Mouse (Mus musculus) urinary bladder, adult 18-20 months (tissue): Measurements from ENCODE around the gene Gss.

Source experiments
- DNase-seq, 2 experiments: peaks; one replicate each; pipeline ENCODE4 v3.0.0; 2022; ENCODE audit warnings: low spot score in 2 of 2, mixed read lengths in 2 of 2

Gss gene

DNA sequence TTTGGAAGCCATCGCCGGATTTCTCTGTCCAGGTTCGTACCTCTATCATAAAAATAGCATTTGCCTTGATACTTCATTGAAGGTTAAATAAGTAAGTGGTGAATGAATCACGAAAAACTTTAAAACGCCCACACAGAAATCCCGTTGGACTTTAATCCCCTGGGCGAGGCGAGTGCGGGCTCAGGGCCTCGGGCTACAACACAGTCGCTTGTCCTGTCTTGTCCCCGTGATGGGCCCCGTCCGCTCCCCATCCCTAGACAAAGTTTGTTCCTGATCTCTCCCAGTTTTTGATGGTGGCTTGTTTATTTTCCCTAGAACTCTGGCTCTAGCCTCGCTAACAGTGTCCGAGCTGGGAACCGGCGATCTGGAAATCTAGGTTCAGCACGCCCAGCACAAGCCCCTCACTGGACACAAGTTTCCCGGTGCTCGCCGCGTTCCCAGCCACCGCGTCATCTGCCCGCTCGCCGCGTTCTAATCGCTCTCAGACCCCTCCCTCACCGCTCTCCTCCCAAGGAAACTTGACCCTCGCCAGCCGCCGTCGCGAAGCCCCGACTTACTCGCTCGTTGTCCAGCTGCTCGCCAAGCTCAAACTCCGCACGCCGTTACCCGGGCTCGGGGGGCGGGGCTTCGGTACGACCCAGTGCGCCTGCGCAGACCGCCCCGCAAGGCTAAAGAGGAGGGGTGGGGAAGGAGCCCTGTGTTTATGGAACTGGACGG lies at the start of gene Gss:
TSS of gene Gss (minus strand) at position 674 of the 717 bp plus-strand sequence.
- peak; percentile 99 to 100 for DNase-seq

DNA sequence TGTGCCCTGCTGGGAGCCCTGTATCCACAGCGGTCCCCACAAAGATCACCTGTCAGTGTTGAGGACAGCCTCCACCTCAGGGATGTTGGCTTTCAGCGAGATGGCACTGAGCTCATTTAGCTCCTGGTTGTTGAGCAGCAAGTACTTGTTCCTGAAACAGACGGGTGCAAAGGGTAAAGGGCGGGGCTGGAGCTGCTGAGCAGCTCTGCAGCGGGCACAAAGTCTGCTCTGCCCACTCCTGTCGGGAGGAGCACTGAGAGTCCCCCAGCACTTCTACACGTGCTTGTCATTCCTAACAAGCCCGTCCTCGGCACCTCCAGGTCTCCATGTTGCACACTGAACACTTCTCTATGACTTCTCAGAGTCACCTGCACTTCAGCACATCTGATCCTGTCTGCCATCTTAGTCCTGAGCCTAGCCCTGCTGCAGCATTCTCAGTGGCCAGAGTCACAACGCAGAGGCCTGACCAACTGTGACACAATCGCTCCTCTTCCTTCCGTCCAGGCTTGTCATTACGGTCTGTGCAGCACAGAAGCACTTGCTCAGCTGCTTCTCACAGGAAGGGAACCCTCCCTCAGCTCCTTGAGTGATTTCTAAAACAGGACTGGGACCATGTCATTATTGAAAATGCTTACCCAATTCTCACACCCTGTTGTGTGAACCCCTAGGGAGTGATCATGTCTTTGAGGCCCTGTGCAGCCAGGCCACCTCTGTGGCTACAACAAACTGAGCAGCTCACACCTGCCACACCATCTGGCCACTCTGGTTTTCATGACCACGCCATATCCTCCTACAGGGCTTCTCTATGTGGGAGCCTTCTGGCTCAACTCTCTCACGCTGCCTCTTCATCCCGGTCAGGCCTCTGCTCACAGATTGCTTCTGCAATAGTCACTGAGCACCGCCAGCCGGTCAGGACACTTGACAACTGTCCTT lies 49.2 kb upstream of the Gss start:
- DNase-seq = no peak

DNA sequence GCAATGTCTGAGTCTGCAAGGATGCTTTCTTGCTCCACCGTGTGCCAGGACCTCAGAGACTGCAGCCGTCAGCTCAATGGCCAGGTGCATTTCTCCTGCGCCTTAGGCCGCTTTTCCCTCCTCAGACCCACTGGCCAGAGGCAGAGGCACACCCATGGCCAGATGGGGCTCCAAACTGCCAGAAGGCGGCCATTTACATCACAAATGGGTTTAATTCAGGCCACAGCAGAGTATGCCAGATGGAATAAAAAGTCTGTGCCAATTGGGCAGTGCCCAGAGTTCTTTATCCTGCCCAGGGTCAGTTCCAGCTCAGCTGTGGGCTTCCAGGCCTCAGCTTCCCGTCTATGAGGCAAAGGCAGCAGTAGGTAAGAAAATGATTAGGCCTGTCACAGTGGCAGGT lies 48.0 kb upstream of the Gss start:
- no peak for DNase-seq

DNA sequence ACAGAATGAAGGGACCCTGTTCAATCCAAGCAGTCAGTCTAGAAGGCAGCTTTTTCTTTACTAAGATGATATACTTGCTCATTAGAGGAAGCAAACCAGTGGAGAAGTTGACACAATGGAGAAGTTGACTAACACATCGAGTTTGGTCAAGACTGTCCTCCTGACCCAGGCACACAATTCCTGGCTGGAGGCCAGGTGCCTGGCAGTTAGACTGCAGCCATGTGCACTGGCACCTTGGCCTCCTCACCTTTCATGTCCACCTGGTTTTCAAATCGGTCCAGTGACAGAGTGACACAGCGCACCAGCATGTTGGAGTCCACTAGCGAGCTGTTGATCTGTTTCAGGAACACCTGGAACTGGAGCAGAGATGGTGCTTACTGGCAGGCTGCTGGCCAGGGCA lies 44.8 kb upstream of the Gss start:
- DNase-seq = no peak

DNA sequence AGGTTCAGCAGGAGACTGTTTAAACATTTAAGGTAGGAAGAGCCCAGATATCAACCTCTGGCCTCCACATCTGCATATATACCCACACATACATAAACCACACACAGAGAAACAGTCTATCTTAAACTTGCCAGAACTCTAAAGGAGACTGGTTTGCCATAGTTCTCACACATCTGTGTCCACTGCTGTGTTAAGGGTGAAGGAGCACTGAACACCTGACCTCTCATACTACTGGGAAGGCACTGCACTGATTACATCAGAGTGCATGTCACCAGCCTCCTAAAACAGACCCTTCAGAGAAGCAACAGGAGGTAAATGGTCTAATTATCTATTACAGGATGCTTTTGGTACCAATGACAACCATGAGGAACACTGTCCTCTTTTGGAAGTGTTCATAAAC lies 44.3 kb upstream of the Gss start:
- DNase-seq = no peak

DNA sequence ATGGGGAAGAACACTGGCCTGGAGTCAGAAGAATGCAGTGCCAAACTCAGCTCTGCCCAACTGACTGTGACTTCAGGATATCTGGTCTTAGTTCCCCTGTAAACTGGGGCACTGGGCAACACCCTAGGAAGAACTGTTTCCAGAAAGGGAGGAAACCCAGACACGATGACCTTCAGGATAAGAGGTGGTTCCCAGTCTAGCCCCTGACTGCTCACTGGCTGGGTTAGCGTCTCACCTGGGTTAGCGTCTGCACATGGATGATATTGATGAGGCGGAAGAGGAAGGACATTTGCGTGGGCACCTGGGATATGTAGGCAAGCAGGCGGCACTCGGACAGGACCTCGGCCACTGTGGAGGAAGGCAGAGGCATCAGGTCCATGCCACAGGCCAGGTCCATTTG lies 43.4 kb upstream of the Gss start:
- DNase-seq = no peak

DNA sequence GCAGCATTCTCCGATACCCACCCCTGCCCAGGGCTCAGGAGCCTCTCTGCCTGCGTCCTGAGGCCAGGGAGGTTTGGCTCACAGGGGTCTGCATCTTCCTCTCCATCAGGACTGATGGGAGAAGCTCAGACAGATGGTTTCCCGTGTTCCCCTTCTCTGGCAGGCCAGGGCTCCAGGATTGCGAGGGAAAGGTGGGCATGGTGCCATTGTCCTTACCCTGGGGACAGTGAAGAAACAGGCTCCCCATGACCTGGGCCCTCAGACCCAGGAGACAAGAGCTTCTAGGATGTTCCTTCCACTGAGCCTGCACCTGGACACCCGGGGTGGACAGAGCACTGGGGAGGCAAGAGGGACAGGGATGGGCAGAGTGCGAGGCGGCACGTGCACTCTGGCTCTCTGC lies 42.0 kb upstream of the Gss start:
- DNase-seq = no peak

DNA sequence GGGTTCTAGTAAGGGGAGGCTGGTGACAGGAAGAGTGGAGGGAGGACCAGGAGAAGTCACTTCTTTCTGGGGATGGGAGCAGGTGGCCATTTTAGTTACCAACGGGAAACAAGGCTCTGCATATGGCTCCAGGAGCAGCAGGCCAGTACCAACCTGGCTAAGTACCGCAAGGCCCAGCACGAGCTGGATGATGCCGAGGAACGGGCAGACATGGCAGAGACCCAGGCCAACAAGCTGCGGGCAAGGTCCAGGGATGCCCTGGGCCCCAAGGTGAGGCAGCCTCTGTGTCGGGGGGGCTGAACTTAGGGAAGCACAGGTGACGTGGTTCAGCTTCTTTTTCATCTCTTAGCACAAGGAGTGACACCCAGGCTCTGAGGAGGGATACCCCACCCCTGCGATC lies 41.1 kb upstream of the Gss start:
- DNase-seq = no peak

DNA sequence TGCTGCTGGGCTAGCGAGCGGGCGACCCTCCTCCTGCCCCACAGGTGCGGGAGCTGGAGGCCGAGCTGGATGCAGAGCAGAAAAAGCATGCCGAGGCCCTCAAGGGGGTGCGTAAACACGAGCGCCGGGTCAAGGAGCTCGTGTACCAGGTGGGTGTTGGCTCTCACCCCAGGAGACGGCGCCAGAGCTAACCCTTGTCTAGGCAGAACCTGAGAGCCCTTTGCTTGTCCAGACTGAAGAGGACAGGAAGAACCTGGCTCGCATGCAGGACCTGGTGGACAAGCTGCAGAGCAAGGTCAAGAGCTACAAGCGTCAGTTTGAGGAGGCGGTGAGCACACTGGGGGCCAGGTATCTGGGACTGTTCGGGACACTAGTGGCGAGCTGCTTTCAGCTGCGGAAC lies 40.5 kb upstream of the Gss start:
- no peak for DNase-seq

DNA sequence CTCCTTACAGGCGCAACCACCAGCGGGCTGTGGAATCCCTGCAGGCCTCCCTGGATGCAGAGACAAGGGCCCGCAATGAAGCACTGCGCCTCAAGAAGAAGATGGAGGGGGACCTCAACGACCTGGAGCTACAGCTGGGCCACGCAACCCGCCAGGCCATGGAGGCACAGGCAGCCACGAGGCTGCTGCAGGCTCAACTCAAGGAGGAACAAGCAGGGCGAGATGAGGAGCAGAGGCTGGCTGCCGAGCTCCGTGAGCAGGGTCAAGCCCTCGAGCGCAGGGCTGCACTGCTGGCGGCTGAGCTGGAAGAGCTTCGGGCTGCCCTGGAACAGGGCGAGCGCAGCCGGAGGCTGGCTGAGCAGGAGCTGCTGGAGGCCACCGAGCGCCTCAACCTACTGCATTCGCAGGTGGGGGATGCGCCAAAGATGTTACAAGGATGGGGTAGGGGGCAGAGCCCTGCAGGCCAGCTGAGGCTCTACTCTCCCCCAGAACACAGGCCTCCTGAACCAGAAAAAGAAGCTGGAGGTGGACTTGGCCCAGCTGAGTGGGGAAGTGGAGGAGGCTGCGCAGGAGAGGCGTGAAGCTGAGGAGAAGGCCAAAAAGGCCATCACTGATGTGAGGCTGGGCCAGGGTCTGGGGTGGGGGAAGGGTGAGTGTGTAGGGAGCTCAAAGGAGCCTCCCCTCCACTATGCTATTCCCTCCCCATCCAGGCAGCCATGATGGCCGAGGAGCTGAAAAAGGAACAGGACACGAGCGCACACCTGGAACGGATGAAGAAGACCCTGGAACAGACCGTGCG lies 39.7 kb upstream of the Gss start:
- no peak for DNase-seq

DNA sequence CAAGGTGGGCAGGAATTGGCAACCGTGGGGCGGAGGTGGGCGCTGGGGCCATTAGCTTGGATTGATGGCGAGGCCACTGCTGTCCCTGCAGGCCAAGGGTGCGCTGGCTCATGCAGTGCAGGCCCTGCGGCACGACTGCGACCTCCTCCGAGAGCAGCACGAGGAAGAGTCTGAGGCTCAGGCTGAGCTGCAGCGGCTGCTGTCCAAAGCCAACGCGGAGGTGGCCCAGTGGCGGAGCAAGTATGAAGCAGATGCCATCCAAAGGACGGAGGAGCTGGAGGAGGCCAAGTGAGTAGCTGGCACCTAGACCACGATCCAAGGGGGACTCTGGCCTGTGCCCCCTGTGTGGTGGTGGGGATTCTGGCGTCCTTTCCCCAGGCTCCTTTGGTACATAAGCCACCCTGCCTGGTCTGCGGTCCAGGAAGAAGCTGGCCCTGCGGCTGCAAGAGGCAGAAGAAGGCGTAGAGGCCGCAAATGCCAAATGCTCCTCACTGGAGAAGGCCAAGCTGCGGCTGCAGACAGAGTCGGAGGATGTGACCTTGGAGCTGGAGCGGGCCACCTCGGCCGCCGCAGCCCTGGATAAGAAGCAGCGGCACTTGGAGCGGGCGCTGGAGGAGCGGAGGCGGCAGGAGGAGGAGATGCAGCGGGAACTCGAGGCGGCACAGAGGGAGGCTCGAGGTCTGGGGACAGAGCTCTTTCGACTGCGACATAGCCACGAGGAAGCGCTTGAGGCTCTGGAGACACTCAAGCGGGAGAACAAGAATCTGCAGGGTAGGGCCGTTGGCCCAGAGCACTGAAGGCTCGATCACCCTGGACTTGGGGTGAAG lies 38.2 kb upstream of the Gss start:
- no peak for DNase-seq

DNA sequence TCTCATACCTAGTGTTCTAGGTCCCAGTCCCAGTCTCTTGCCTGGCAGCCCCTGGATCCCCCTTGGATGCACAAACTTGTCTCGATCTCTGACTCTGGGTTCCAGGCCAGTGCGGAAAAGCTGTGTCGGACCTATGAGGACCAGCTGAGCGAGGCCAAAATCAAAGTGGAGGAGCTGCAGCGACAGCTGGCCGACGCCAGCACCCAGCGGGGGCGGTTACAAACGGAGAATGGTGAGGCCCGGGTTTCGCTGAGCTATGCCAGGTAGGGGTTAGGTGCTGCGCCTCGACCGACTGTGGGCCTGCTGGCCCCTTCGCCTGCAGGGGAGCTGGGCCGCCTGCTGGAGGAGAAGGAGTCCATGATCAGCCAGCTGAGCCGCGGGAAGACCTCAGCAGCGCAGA lies 37.5 kb upstream of the Gss start:
- no peak for DNase-seq

DNA sequence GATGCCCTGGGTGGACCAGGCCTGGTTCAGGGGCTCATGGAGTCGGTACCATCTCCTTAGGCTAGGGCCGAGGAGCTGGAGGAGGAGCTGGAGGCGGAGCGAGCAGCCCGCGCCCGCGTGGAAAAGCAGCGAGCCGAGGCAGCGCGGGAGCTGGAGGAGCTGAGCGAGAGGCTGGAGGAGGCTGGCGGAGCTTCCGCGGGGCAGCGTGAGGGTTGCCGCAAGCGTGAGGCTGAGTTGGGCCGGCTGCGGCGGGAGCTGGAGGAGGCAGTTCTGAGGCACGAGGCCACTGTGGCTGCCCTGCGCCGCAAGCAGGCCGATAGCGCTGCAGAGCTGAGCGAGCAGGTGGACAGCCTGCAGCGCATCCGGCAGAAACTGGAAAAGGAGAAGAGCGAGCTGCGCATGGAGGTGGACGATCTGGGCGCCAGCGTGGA lies 36.6 kb upstream of the Gss start:
- DNase-seq = no peak

DNA sequence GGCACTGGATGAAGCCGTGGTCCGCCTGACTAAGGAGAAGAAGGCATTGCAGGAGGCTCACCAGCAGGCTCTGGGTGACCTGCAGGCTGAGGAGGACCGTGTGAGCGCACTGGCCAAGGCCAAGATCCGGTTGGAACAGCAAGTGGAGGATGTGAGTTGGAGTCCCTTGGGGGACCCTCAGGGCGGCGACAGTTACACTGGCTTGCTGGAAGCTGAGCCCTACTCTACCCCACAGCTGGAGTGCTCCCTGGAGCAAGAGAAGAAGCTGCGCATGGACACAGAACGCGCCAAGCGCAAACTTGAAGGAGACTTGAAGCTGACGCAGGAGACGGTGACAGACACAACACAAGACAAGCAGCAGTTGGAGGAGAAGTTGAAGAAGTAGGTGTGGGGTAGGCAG lies 35.9 kb upstream of the Gss start:
- DNase-seq = no peak

DNA sequence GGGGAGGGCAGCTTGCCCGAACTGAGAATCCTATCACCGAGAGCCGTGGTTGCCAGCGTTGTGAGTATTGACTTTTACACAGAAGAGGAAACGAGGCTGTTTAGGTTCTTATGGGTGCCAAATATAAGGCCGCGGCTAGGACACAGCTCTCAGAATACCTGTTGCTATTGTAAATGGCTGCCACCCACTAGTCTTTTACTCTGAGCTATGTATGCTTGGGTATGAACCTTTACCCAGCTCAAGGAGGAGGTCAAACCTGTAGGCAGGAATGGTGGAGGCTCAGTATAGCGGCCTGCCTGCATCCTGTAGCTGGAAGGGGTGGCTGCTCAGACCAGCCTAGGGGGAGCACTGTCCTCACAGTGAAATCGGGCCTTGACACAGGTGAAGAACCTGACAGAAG lies 35.5 kb upstream of the Gss start:
- no peak for DNase-seq

DNA sequence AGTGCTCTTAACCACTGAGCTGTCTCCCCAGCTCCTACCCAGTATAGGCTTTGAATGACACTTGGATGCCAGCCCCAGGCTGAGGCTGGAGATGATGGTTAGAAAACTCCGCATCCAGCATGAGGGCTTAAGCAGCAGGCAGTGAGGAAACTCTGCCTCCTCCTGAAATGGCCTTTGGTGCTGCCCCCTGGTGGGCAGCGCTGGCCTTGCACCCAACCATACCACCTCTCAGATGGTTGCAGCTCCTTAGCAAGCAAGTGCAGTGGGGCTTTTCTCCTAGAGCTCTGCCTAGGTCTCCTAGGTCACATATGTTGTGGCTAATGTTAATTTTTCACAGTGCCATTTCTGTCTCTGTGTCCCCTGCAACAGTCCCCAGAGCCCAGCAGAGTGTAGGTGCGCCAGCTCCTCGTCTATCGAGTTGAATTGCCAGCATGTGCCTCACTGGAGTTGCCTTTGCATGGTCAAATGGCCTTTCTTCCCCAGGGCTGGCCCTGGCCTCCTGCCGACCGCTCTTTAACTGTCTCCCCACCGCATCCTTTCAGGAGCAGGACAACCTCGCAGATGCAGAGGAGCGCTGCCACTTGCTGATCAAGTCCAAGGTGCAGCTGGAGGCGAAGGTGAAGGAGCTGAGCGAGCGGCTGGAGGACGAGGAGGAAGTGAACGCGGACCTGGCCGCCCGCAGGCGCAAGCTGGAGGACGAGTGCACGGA lies 34.6 kb upstream of the Gss start:
- peak; percentile 27 to 51 for DNase-seq

DNA sequence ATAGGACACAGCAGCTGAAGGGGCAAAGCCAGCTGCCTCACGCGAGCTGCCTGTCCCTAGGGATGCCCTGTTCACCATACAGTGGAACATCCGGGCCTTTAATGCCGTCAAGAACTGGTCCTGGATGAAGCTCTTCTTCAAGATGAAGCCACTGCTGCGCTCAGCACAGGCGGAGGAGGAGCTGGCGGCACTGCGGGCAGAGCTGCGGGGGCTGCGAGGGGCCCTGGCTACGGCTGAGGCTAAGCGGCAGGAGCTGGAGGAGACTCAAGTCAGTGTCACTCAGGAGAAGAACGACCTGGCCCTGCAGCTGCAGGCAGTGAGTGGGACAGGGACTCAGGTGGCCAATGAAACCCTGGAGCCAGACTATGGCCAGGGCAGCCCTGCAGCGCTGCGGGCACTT lies 33.7 kb upstream of the Gss start:
- DNase-seq = no peak

DNA sequence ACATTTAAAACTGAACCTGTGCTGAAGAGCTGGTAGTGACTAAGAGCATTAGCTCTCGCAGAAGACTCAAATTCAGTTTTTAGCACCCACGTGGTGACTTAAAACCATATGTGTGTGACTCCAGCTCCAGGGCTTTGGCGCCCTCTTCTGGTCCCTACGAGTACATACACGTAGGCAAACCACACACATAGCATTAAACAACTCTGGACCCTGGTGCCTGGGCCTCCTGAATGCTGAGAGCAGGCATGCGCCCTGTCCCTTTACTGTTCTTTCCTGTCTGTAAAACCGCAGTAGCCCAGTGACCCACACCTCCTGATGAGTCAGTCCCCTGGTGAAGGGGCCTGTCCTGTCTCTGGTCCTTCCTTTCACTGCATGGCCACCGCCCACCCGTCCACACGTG lies 32.1 kb upstream of the Gss start:
- no peak for DNase-seq

DNA sequence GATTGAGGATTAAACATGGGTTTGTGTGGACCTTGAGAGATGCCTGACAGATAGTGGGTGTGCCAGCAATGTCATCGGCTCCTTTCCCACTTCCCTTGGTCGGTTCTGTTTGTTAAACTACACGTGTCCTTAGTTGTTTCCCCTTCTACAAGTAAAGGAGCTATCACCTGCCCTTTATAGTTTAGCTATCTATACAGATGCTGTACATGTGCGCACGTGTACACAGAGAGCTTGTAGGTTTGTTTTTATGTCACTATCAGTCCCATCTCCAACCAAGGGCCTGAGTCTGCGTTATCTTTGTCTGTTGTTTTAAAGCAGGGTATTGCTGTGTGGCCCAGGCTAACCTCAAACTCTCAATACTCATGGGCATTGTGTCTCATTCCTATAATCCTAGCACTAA lies 31.4 kb upstream of the Gss start:
- DNase-seq = no peak

DNA sequence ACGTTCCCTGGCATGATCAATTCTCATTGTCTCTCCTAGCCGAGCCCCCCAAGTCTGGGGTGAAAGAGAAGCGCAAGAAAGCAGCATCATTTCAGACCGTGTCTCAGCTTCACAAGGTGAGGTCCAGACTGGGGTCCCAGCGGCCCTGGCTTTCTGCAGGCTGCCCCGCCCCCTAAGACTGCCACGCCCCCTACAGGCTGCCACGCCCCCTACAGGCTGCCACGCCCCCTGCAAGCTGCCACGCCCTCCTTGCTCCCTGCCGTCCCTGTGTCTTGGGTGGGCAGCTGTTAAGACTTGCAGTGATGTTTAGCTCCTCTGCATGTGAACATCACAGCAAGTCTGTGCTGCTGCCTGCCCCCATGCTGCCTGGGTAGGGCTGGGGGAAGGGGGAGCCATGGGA lies 30.0 kb upstream of the Gss start:
- DNase-seq = no peak

DNA sequence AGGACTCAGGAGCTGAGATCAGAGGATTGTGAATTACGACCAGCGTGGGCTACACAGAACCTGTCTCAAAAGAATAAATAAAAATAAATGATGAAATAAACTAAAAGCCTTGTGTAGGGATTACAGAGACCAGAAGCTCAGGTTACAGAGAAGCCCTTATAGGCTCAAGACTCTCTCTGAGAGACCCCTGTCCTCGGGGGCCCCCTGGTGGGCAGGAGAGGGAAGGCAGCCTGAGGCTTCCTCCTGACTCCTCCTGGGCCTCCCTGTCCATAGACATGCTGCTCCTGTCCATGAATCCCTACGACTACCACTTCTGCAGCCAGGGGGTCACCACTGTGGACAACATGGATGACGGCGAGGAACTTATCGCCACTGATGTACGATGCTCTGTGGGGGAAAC lies 27.2 kb upstream of the Gss start:
- DNase-seq = peak; percentile 79 to 91
